Mouse (Mus musculus) heart, postnatal 14 days (tissue): ENCODE results near the gene C2cd5. TPM values are rescaled to one million over a fixed set of nuclear protein-coding genes. Genes with fewer than 3 reads are reported as not detected.
"Not testable (repeated sequence)": the region's sequence is repeated elsewhere in the genome, so short reads cannot be mapped to it uniquely, and the experiment has no call there.

Experiments used
- DNase-seq, 2 experiments: peaks; one replicate each; pipeline ENCODE4 v3.0.0; 2021 to 2022
- intact Hi-C: fragments of 180-260 bp; cut with DNase I; formaldehyde crosslinking; loops from one replicate; pipeline ENCODE4 v1.15.1; 2025
- long read RNA-seq, 2 experiments: library from polyadenylated mRNA; stranded (forward); transcript quantifications; one replicate each; pipeline ENCODE4 v2.0.0; 2021
- total RNA-seq, 2 experiments: library from RNA; stranded (reverse); gene quantifications; 2 replicates each; pipeline ENCODE4 v1.2.3; 2021

C2cd5 gene
- total RNA-seq = 10 to 100 TPM; 19.2 to 20.1 TPM
- long read RNA-seq, experiment 1, full-length matches to known transcripts = 2 of 14 reads
- long read RNA-seq, experiment 1, partial matches to known transcripts = 2 of 14 reads
- long read RNA-seq, experiment 1, other reads (novel, unspliced or antisense) = 10 of 14 reads
- long read RNA-seq, experiment 2, full-length matches to known transcripts = 2 of 9 reads
- long read RNA-seq, experiment 2, partial matches to known transcripts = 3 of 9 reads
- long read RNA-seq, experiment 2, other reads (novel, unspliced or antisense) = 4 of 9 reads

- DNase-seq = peak; percentile 96 to 97
- intact Hi-C loops = loop anchor here (1.0 kb wide), 1 partner anchor 66 kb away; no protein-coding TSS in a partner anchor
Observed at GRCm38 (mm10) chr6:143099681-143100382, at the start of gene C2cd5. Gene C2cd5 (minus strand): TSS chr6:143100141.

GRCm38 (mm10) chr6:143148868-143149267, 48.9 kb upstream of the C2cd5 start:
- intact Hi-C loops = no loop called here
- no peak for DNase-seq

DNA sequence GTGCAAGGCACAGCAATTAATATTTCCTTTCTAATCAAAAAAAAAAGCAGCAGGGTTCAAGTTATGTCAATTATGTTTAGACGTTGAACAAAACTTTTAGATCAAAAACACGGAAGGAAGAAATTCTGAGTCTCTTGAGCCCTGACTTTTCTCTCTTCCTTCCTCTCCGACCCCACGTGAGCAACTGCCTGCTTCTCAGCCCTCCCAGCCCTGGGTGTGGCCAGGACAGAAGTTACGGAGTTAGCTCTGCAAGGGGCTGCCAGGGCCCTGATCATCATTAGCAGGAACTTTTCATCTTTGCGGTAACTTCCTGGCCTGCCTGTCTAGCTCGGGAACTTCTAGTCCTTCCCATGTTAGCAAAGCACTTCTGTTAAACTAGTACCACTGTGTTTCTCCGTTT, 46.8 kb upstream of the C2cd5 start:
- intact Hi-C loops = no loop called here
- DNase-seq = peak; percentile 15 to 26

- no peak for DNase-seq
Observed at GRCm38 (mm10) chr6:143145051-143145450, 45.1 kb upstream of the C2cd5 start.

DNA sequence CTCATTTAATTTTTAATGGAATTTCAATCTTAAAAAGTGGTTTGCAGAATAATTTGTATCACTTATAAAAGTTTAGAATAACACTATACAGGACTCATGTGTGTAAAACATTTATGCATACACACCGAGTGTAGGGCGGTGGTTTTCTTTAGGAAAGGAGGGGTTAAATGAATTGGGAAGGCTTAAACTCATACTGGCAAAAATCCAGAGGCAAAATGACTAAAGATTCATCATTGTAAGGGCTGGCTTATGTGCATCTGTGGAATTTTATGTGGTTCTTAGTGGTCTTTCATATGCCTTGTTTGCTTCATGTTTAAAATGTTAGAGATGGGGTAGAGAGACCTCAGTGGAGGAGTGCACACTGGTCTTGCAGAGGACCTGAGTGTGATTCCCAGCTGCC, 44.6 kb upstream of the C2cd5 start:
- DNase-seq = no peak
- intact Hi-C loops = no loop called here

More at GRCm38 (mm10) chr6:143145051-143145450, 45.1 kb upstream of the C2cd5 start:
- intact Hi-C loops = no loop called here

DNA sequence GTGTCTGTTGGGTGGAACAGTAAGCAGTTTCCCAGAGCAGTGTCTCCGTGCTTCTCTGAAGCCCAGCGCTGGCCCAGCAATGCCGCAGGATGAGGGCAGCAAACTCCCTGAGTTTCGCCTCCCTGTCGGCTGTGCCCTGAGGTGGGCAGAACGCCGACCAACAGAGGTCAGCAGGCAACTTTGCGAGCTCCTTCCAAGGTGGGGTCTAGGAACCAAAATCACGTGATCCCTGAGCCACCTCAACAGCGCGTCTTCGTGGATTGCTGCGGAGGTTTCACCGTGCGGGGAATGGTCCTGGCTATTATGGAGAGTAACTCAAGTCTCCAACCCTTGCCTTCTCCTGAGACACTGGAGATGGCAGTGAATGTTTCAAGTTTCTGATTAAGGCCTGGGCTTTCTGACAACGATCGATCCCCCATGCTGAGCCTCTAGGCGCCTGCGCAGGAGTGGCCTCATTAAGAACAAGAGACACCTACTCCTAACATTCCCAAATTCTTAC, 43.9 kb upstream of the C2cd5 start:
- no peak for DNase-seq
- intact Hi-C loops = no loop called here

DNA sequence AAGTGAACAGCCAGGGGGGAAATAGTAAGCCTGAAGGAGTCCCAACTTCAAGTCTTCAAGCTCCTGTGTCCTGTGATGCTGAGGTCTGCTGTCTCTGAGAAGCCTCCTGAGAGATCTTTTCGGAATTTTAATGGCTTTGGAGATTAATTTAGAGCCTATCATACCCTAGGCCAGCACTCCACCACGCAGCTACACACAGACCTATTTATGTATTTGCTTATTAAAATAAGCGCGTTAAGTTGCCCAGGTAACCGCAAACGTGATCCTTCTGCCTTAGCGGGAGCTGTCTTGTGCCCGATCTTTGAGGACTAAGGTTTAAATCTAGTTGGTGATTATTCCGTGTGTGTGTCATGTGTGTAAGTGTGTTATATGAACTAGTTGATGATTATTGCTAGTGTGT, 43.4 kb upstream of the C2cd5 start:
- intact Hi-C loops = no loop called here
- no peak for DNase-seq

- DNase-seq = no peak
- intact Hi-C loops = no loop called here
Observed at GRCm38 (mm10) chr6:143142861-143143260, 42.9 kb upstream of the C2cd5 start.

GRCm38 (mm10) chr6:143141624-143142592, 42.0 kb upstream of the C2cd5 start:
- intact Hi-C loops = not testable (repeated sequence)

DNA sequence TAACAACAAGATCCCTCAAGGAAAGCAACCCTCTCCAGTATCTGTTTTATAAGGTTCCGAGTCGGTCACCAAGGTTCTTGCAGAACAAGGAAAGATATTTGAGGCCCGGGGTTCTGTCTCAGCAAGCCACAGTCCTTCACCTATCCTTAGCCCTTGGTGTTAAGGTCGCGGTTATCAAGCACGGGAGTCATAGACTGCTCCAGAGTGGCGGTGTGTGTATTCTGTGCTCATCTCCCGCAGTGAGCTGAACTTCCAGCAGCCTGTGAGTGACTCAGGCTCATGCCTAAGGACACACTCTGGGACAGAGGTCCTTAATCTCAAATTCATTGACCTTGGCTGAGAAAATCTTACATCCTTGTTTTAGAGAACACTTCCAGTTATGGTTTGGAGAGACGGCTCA, 40.9 kb upstream of the C2cd5 start:
- intact Hi-C loops = no loop called here
- no peak for DNase-seq

More at GRCm38 (mm10) chr6:143141624-143142592, 42.0 kb upstream of the C2cd5 start:
- DNase-seq = not testable (repeated sequence)

- intact Hi-C loops = no loop called here
- DNase-seq = no peak
Observed at GRCm38 (mm10) chr6:143139417-143139816, 39.5 kb upstream of the C2cd5 start.

GRCm38 (mm10) chr6:143137341-143137740, 37.4 kb upstream of the C2cd5 start:
- DNase-seq = no peak

DNA sequence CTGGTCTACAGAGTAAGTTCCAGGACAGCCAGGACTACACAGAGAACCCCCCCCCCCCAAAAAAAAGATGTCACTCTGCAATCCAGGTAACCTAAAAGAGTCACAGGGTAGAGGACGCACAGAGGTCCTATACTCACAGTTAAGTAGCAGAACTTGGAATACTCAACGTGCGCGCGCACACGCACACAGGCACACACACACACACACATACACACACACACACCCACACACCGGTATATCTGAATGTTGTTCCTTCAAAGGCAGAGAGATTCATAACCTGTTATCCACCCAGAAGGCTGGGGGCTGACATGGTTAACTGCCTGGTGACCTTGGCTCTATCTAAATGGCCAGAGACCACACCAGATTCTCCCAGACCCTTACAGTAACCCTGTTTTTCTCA, 36.7 kb upstream of the C2cd5 start:
- intact Hi-C loops = no loop called here
- DNase-seq = no peak

More at GRCm38 (mm10) chr6:143137341-143137740, 37.4 kb upstream of the C2cd5 start:
- intact Hi-C loops = no loop called here

GRCm38 (mm10) chr6:143135097-143135496, 35.2 kb upstream of the C2cd5 start:
- intact Hi-C loops = no loop called here
- no peak for DNase-seq

DNA sequence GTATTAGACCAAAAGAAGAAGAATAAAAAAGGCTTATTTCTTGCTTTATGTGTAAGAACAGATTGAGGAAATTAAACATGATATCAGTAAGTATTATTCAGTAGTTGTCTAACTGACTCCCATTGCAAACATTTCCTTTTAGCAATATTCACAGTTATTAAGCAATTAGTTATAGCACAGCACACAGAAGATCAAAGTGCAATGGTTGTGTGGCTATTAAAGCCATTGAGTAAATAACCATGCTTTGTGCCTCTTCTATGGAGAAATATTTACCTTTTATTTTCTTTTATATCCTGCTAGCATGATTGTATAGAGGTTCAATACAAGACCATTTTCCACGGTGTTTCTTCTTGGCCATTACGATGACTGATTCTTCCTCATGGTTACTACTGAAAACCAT, 33.2 kb upstream of the C2cd5 start:
- DNase-seq = no peak
- intact Hi-C loops = no loop called here

DNA sequence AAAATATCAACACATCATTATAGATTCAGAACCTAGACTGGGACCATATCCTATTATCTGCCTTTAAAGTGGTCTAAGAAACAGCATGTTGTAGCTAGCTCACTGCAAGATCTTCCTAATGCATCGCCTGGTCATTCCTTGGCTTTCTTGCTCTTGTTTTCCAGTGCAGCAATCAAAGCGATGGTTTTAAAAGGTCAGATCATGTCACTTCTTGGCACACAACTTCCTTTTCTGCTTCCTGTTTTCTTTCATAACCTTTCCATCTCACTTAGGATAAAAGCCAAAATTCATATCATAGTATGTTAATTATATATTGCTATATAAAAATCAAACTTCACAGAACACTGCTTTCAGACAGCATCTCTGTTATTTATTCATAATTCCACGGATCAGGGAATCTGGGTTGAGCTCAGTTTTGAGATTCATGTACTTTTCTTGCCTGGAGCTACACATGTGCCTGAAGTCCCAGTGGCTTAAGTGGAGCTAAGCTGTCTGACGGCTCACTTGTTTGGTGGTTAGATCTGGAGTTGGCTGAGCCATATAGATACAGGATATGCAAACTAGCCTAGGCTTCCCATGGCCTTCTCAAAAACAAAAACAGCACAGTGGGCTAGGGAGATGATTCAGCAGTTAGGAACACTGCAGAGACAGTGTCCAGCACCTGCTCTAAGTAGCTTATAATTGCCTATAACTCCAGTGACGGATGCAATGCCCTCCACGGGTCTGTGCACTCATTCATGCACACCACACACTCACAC, 32.1 kb upstream of the C2cd5 start:
- no peak for DNase-seq
- intact Hi-C loops = no loop called here

- intact Hi-C loops = no loop called here
- DNase-seq = no peak
Observed at GRCm38 (mm10) chr6:143130411-143130810, 30.5 kb upstream of the C2cd5 start.

GRCm38 (mm10) chr6:143129952-143130351, 30.0 kb upstream of the C2cd5 start:
- intact Hi-C loops = no loop called here
- DNase-seq = no peak

- intact Hi-C loops = no loop called here
- DNase-seq = no peak
Observed at GRCm38 (mm10) chr6:143129466-143129865, 29.5 kb upstream of the C2cd5 start.

DNA sequence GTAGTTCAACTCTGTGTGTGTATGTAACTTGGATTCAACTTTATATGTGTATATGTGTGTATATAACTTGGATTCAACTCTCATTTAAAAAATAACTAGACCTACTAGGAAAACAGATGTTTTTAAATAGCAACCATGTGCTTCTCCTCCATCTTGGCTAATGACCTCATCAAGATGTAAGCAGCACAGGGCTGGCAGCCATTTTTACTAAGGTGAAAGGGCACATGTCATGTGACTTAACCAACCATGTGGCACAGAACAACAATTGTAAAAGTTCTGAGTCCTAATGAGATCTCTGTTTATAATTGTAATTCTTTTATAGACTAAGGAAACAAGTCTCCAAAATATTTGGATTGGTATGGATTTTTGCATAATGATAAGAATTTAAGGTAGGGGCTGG, 25.8 kb upstream of the C2cd5 start:
- intact Hi-C loops = no loop called here
- no peak for DNase-seq
